Mouse (Mus musculus) lung, adult 2 months (tissue): ENCODE results near the gene Tifa. TPM values are rescaled to one million over a fixed set of nuclear protein-coding genes. Genes with fewer than 3 reads are reported as not detected.

Experiments
- DNase-seq: peaks from one replicate; pipeline ENCODE4 v3.0.0; 2022
- H3K4me1 ChIP-seq: fragments of 200-500 bp; 2 replicates; pipeline ENCODE4 v1.6.1; 2011; ENCODE audit warnings: low read length; ENCODE audit not compliant: control insufficient read depth, insufficient read depth
- H3K4me3 ChIP-seq: fragments of 200-500 bp; replicated peaks from 2 replicates; pipeline ENCODE3; 2011; ENCODE audit warnings: low read depth, mild to moderate bottlenecking, control low read depth, low read length; ENCODE audit errors: extremely low read depth
- CTCF ChIP-seq: fragments of 200-500 bp; IDR thresholded peaks from 2 replicates; pipeline ENCODE4 v1.5.1; 2011; ENCODE audit warnings: mild to moderate bottlenecking, low read length, control low read depth; ENCODE audit not compliant: insufficient read depth
- POLR2A ChIP-seq: fragments of 200-500 bp; IDR thresholded peaks from 2 replicates; pipeline ENCODE4 v1.6.1; 2011; ENCODE audit warnings: low read depth, mild to moderate bottlenecking, control low read depth, low read length, borderline replicate concordance; ENCODE audit errors: extremely low read depth
- WGBS: fragments of 180-500 bp; shearing (Covaris S2); methylation state at CpG from one replicate; pipeline ENCODE4 v1.1.7; 2018; 5-methylcytosine and 5-hydroxymethylcytosine counted together
- polyA plus RNA-seq: library from polyadenylated mRNA; depleted of rRNA; stranded (reverse); fragments of >200 nt; gene quantifications from 2 replicates; pipeline ENCODE4 v1.2.3, GENCODE M21; 2012

Tifa gene
- polyA plus RNA-seq, 1 experiment: 3.2 TPM

- no peak overlapping the region for H3K4me3 ChIP-seq
- WGBS: 65% methylated on average over 6 of the region's 6 CpGs
- TF ChIP-seq POLR2A: no peak
- TF ChIP-seq CTCF: no peak
- H3K4me1 ChIP-seq: no peaks in the 10 kb centered on the region
- no peak for DNase-seq
These were observed 46.0 kb downstream of the Tifa start for GRCm38 (mm10) chr3:127835594-127835993.

- H3K4me3 ChIP-seq: peak overlapping the region; percentile 67
- no peak for DNase-seq
These were observed 47.2 kb downstream of the Tifa start for GRCm38 (mm10) chr3:127836798-127837153.

GRCm38 (mm10) chr3:127837154-127837865 is 47.7 kb downstream of the Tifa start, which contains the start of gene Ap1ar:
Ap1ar (minus strand) TSS chr3:127837523.
- TF ChIP-seq POLR2A (peak; percentile 60; the same call in 1 of the 2 replicates), CTCF (0 out of 2 replicates have a peak, but pooled peaks have one; percentile 33)
- H3K4me1 ChIP-seq: no peaks in the 10 kb centered on the region
- peak; percentile 93 for DNase-seq
- H3K4me3 ChIP-seq: peak within 1 kb of the TSS; percentile 75
- WGBS: under 1% methylated on average over 89 of the region's 89 CpGs

More at GRCm38 (mm10) chr3:127836798-127837153, 47.2 kb downstream of the Tifa start:
- TF ChIP-seq POLR2A (no peak), CTCF (no peak)
- 1% methylated on average over 17 of the region's 17 CpGs for WGBS
- H3K4me1 ChIP-seq: no peaks in the 10 kb centered on the region

GRCm38 (mm10) chr3:127837972-127838644 is 48.5 kb downstream of the Tifa start:
- TF ChIP-seq POLR2A: no peak
- no peak for TF ChIP-seq CTCF
- H3K4me1 ChIP-seq: no peaks in the 10 kb centered on the region
- 31% methylated on average over 8 of the region's 8 CpGs for WGBS

GRCm38 (mm10) chr3:127841926-127842325 is 52.3 kb downstream of the Tifa start:
- Histone ChIP-seq H3K4me3 (no peak overlapping the region), H3K4me1 (no peaks in the 10 kb centered on the region)
- TF ChIP-seq CTCF (no peak), POLR2A (no peak)
- 84% methylated on average over 8 of the region's 8 CpGs for WGBS
- DNase-seq: no peak

More at GRCm38 (mm10) chr3:127837972-127838644, 48.5 kb downstream of the Tifa start:
- DNase-seq: no peak
- peak overlapping the region; percentile 75 for H3K4me3 ChIP-seq

GRCm38 (mm10) chr3:127843324-127843940 is 53.8 kb downstream of the Tifa start:
- peak; percentile 31 for DNase-seq
- TF ChIP-seq CTCF (no peak), POLR2A (no peak)

GRCm38 (mm10) chr3:127843941-127844327 is 54.3 kb downstream of the Tifa start:
- TF ChIP-seq POLR2A (no peak), CTCF (no peak)

More at GRCm38 (mm10) chr3:127843324-127843940, 53.8 kb downstream of the Tifa start:
- no peaks in the 10 kb centered on the region for H3K4me1 ChIP-seq
- no peak overlapping the region for H3K4me3 ChIP-seq
- WGBS: 44% methylated on average over 2 of the region's 2 CpGs

GRCm38 (mm10) chr3:127848088-127848808 is 58.6 kb downstream of the Tifa start:
- 58% methylated on average over 11 of the region's 11 CpGs for WGBS
- H3K4me3 ChIP-seq: no peak overlapping the region
- no peaks in the 10 kb centered on the region for H3K4me1 ChIP-seq
- TF ChIP-seq POLR2A: no peak
- no peak for TF ChIP-seq CTCF
- DNase-seq: no peak

More at GRCm38 (mm10) chr3:127843941-127844327, 54.3 kb downstream of the Tifa start:
- Histone ChIP-seq H3K4me1 (no peaks in the 10 kb centered on the region), H3K4me3 (no peak overlapping the region)
- 44% methylated on average over 5 of the region's 5 CpGs for WGBS
- no peak for DNase-seq

GRCm38 (mm10) chr3:127849922-127850321 is 60.3 kb downstream of the Tifa start:
- Histone ChIP-seq H3K4me1 (no peaks in the 10 kb centered on the region), H3K4me3 (no peak overlapping the region)
- DNase-seq: no peak
- TF ChIP-seq POLR2A: no peak
- TF ChIP-seq CTCF: no peak
- 76% methylated on average over 5 of the region's 5 CpGs for WGBS
